In genomic region chr7:45460860-45461314, GRCm38 (mm10) we compare ENCODE assay signal across 8 mouse cellular contexts. TPM values are rescaled to one million over a fixed set of nuclear protein-coding genes. Genes with fewer than 3 reads are reported as not detected.
DNase-seq lines count a peak whose midpoint lies in the region; TF ChIP-seq lines count a peak whose summit lies in the region.

No protein-coding gene starts in this region.

- peaks cover 50% of the 10 kb centered on the region for H3K4me1 ChIP-seq in limb, embryonic 10.5 days
- peaks cover 23% of the 10 kb centered on the region for H3K4me1 ChIP-seq in testis, adult 2 months (ENCODE audit: control insufficient read depth, insufficient read depth, low read length)

- WGBS in limb, embryonic 10.5 days = 16% methylated on average over 13 of the region's 13 CpGs

- intact Hi-C loops in heart, postnatal 36 days (cut with DNase I) = no loop called here

- no peak for TF ChIP-seq POLR2A in testis, adult 2 months (IDR thresholded peaks at IDR 0.05; ENCODE audit: control insufficient read depth, low read depth, low read length)

- no peaks in the 10 kb centered on the region for H3K27me3 ChIP-seq in limb, embryonic 10.5 days (ENCODE audit: low read depth, poor library complexity, severe bottlenecking)
- no peaks in the 10 kb centered on the region for H3K27me3 ChIP-seq in testis, adult 2 months (ENCODE audit: control insufficient read depth, insufficient read depth, low read length)

- peak overlapping the region; percentile 94 for H3K27ac ChIP-seq in limb, embryonic 10.5 days
- H3K27ac ChIP-seq in testis, adult 2 months (ENCODE audit: control insufficient read depth, insufficient read depth, low read depth, low read length) = peak overlapping the region; percentile 85

- TF ChIP-seq CTCF in testis, adult 2 months (IDR thresholded peaks at IDR 0.05; ENCODE audit: control insufficient read depth, insufficient read depth, insufficient replicate concordance, low read depth, low read length) = no peak

- H3K4me3 ChIP-seq in limb, embryonic 10.5 days = peak overlapping the region; percentile 80
- no peak overlapping the region for H3K4me3 ChIP-seq in testis, adult 2 months (ENCODE audit: control insufficient read depth, low read depth, low read length)

- H3K36me3 ChIP-seq in limb, embryonic 10.5 days = peaks cover 74% of the 10 kb centered on the region
- no peaks in the 10 kb centered on the region for H3K36me3 ChIP-seq in testis, adult 2 months (ENCODE audit: control insufficient read depth, insufficient read depth, low read length)

- H3K9me3 ChIP-seq in limb, embryonic 10.5 days (replicated peaks) = no peaks in the 10 kb centered on the region

- peak; percentile 56 for DNase-seq in layer of hippocampus, adult 11-12 months (ENCODE audit: low spot score)
- no peak for DNase-seq in layer of hippocampus, postnatal 25 days (ENCODE audit: extremely low spot score in 1 of 2, low spot score in 1 of 2)
- DNase-seq in adrenal gland, postnatal 25 days = peak; percentile 80
- peak; percentile 92 for DNase-seq in fibroblast of lung, adult 2 months (ENCODE audit: low read depth)
- peak; percentile 71 to 77 for DNase-seq in heart, postnatal 36 days
- DNase-seq in limb, embryonic 10.5 days (ENCODE audit: low spot score) = peak; percentile 71
- peak; percentile 40 for DNase-seq in mesoderm, embryonic 11.5 days (ENCODE audit: low read depth, low spot score)

RNA-seq across cellular contexts. Expression of gene Ftl1, which starts 1.2 kb away (rescaled TPM):
- 100 to 1,000 TPM; 204 to 228 TPM for total RNA-seq in layer of hippocampus, postnatal 25 days (2021)
- total RNA-seq in adrenal gland, postnatal 25 days (2021) = 786 and 951 TPM in 2 replicates
- 100 to 1,000 TPM; 246 to 262 TPM for total RNA-seq in heart, postnatal 36 days (2021)
- polyA plus RNA-seq in limb, embryonic 10.5 days (2016; fragmentation: Nextera tagmentation; extraction: Ambion mirVana) = 5,063 and 5,416 TPM in 2 replicates
- polyA plus RNA-seq in testis, adult 2 months (2012; rRNA removed) = 152 and 188 TPM in 2 replicates

RNA-seq across cellular contexts. Expression of gene Bax, which starts 5.8 kb away (rescaled TPM):
- total RNA-seq in layer of hippocampus, postnatal 25 days (2021) = 10 to 100 TPM; 81.6 to 82.1 TPM
- total RNA-seq in adrenal gland, postnatal 25 days (2021) = 61.4 and 68.8 TPM in 2 replicates
- 10 to 100 TPM; 26.9 to 28.5 TPM for total RNA-seq in heart, postnatal 36 days (2021)
- 248 and 297 TPM in 2 replicates for polyA plus RNA-seq in limb, embryonic 10.5 days (2016; fragmentation: Nextera tagmentation; extraction: Ambion mirVana)
- 24.9 and 26.3 TPM in 2 replicates for polyA plus RNA-seq in testis, adult 2 months (2012; rRNA removed)

RNA-seq across cellular contexts. Expression of gene Tulp2, which starts 20.8 kb away (rescaled TPM):
- not detected for total RNA-seq in layer of hippocampus, postnatal 25 days (2021)
- 0.46 and 0.67 TPM in 2 replicates for total RNA-seq in adrenal gland, postnatal 25 days (2021)
- total RNA-seq in heart, postnatal 36 days (2021) = under 1 TPM in 1 of 2 experiments, not detected in 1; 0.16 TPM
- 1.8 and 2.2 TPM in 2 replicates for polyA plus RNA-seq in limb, embryonic 10.5 days (2016; fragmentation: Nextera tagmentation; extraction: Ambion mirVana)
- polyA plus RNA-seq in testis, adult 2 months (2012; rRNA removed) = 879 and 1,010 TPM in 2 replicates

RNA-seq across cellular contexts. Expression of gene Ruvbl2, which starts 23.0 kb away (rescaled TPM):
- 10 to 100 TPM; 34.3 to 40.6 TPM for total RNA-seq in layer of hippocampus, postnatal 25 days (2021)
- 50.7 and 51.6 TPM in 2 replicates for total RNA-seq in adrenal gland, postnatal 25 days (2021)
- 10 to 100 TPM; 22.5 to 23.7 TPM for total RNA-seq in heart, postnatal 36 days (2021)
- polyA plus RNA-seq in limb, embryonic 10.5 days (2016; fragmentation: Nextera tagmentation; extraction: Ambion mirVana) = 228 and 283 TPM in 2 replicates
- 173 and 197 TPM in 2 replicates for polyA plus RNA-seq in testis, adult 2 months (2012; rRNA removed)

RNA-seq across cellular contexts. Expression of gene Gm45808, which starts 25.7 kb away (rescaled TPM):
- total RNA-seq in layer of hippocampus, postnatal 25 days (2021) = 1 to 10 TPM in 1 of 2 experiments, under 1 TPM in 1; 0.63 to 1.1 TPM
- 21.0 and 40.1 TPM in 2 replicates for total RNA-seq in adrenal gland, postnatal 25 days (2021)
- 1 to 10 TPM; 5.4 to 5.8 TPM for total RNA-seq in heart, postnatal 36 days (2021)
- polyA plus RNA-seq in limb, embryonic 10.5 days (2016; fragmentation: Nextera tagmentation; extraction: Ambion mirVana) = not detected in 2 replicates
- polyA plus RNA-seq in testis, adult 2 months (2012; rRNA removed) = 0.81 TPM in 1 of 2 replicates, not detected in the other

Comparison
In these comparisons a context has a peak if more than half of its experiments do, and no peak if none do; other contexts are left out.
1. DNase-seq: peak in layer of hippocampus, adult 11-12 months (single experiment), adrenal gland, postnatal 25 days (single experiment), fibroblast of lung, adult 2 months (single experiment), heart, postnatal 36 days (2 of 2), limb, embryonic 10.5 days (single experiment) and mesoderm, embryonic 11.5 days (single experiment); none in layer of hippocampus, postnatal 25 days (0 of 2).